Mouse (Mus musculus) thymus, postnatal 25 days (tissue): ENCODE data around the gene Adamts1.

Source experiments
- DNase-seq: peaks from one replicate; pipeline ENCODE4 v3.0.0; 2022

The Adamts1 gene

DNA sequence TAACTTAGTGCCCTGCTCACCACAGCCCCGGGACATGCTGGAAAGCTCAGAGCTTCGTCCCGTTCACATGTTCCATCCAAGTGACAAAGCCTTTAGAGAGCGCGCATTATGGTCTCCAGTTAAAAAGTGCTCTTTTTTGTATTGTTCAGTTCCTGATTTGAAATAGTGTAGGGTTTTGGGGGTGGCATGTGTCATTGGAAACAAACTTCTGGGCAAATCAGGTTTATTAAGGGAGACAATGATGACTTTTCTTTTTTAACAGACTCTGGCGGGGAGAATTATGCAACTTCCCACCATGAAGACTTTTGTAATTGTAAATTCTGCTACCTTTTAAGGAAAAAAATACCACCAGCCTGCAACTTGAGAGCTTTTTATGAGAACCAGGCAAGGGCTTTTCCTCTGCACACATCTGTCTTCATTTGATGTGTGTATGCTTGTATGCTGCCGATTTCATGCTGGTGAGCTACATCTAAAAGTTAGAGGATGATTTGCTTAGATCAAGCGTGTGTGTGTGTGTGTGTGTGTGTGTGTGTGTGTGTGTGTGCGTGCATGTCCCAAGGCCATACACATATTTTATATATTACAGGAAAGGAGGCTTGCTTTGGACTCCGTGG lies 40.8 kb downstream of the Adamts1 start:
- DNase-seq = no peak

DNA sequence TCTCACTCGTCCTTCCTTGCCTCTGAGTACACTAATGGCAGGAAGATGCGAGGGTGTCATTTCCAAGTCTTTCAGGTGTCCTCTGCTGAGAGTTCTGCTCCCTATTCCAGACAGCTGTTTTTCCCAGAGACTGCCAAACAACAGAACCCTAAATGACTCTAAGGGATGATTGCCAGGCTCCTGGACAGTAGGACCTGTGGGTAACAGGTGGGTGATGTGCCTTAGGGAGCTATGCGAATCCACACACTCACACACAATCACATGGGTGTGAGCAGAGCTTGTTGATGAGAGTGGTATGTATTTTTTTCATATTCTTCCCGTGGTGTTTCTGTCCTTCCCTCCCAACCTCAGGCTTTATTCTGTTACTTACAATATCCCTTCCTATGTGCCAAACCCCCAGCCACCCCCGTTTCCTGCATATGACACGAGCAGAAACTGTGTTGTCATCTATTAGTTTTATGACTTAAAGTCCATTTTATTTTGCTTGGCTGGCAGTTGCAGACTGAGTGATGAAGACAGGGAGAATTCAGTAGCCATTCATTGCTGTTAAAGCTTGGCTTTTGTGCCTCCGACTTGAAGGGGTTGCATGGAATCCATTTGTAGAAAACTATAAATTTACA lies 41.8 kb downstream of the Adamts1 start:
- DNase-seq = no peak

DNA sequence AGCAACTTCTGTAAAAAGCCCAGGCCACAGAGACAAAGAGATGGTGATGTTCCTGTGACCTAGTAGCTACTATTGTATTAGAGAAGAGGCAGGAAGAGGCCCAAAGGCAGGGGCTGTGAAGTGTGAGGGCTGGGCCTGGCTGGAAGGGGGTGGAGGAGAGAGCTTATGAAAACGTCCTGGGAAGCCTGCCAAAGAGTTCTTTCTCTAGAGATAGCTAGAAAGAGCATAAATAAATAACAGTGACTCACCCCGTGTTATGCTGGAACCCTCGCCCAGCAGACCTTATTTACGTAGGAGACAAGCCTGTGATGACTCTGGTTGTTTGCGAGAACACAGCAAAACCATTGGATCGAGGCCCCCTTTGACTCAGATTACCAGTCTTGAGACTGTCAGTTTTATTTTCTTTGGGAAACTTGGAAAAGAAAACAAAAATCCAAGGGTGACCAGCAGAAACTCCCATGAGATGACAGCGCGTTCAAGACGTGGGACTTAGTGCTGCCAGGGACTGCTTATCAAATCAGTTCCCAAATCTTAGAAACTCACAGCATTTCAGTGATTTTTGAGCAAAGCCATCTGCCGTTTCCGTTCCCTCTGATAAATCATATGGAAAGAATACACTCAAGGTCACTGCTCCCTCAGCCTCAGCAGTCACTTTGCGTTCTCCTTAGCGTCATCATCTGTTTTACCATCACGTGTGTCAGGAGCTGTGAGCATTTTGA lies 46.7 kb downstream of the Adamts1 start:
- DNase-seq = no peak

DNA sequence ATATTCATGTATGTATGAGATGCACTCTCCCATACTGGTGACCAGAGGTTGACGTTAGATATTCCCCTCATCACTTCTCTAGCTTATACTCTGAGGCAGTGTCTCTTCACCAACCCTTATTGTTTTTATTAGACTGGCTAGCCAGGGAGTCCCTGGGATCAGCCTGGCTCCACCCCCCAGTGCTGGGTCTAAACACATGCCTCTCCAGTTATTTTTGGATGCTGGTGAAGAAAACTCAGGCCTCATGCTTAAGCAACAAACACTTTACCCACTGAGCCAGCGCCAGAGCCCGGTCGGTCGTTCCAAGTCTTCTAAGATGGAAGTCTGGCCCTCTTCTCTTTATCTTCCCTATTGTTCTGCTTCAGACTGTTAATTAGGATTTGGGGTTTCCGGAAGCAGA lies 53.6 kb downstream of the Adamts1 start:
- DNase-seq = no peak

DNA sequence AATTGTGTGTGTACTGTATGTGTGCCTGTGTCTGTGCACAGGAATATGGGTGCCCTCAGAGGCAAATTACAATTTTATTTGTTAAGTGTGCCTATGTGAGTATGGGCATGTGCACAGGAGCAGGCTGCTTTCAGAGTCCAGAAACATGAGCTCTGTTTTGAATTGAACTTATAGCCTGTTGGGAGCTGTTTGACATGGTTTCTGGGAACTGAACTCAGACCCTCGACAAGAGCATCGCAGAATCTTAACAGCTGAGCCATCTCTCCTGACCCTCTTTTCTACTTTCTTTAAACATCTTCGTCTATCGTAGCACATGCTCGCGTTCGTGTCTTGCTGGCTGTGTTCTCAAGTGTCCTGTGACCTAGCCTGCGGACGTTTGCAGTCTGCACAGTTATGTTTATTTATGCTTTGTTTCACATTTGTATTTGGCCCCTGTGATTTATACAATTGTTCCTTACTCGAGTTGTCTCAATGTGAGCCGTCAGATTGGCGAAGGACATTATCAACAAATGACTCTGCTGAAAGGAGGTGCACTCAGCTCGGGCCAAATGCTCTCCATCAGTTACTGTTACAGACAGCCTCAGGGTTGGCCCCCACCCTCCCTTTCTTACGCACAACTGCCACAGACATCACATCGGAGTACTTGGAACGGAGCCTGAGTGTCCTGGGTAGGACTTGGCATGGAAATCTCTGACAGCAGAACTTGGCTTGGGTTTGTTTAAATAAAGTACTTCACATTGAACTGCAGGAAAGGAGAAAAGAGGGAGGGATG lies 55.1 kb downstream of the Adamts1 start:
- DNase-seq = no peak

DNA sequence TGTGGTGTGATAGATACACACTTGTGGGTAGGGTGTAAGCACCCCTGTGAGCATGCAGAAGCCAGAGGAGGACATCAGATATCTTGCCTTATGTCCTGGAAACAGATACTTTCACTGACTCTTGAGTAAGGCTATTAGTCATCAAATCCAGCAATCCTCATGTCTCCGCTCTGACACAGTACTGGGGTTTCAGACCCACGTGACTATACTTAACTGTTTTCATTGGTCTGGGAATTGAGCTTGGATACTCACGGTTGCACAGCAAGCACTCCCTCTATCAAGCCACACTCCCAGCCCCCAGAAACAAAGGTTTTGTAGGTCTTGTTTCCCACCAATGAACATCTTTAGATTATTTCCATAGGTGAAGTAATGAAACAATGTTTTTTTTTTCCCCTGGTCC lies 56.5 kb downstream of the Adamts1 start:
- DNase-seq = no peak
